Mouse (Mus musculus) small intestine, adult 2 months (tissue): ENCODE measurements around the gene Alk. TPM values are rescaled to one million over a fixed set of nuclear protein-coding genes. Genes with fewer than 3 reads are reported as not detected.

Experiments
- H3K27ac ChIP-seq: fragments of 200-500 bp; 2 replicates; pipeline ENCODE4 v1.5.1; 2012; ENCODE audit warnings: low read depth, low read length, control low read depth, inconsistent platforms; ENCODE audit not compliant: insufficient read depth
- H3K27me3 ChIP-seq: fragments of 200-500 bp; 2 replicates; pipeline ENCODE4 v1.6.1; 2012; ENCODE audit warnings: mild to moderate bottlenecking, moderate library complexity, low read length, inconsistent platforms; ENCODE audit not compliant: control insufficient read depth, insufficient read depth
- H3K36me3 ChIP-seq: fragments of 200-500 bp; 2 replicates; pipeline ENCODE4 v1.6.1; 2012; ENCODE audit warnings: mild to moderate bottlenecking, low read length, control low read depth, inconsistent platforms; ENCODE audit not compliant: control insufficient read depth, insufficient read depth
- H3K4me1 ChIP-seq: fragments of 200-500 bp; 2 replicates; pipeline ENCODE4 v1.6.1; 2012; ENCODE audit warnings: low read length, inconsistent platforms, mixed read lengths; ENCODE audit not compliant: control insufficient read depth, insufficient read depth, insufficient read length
- H3K4me3 ChIP-seq: fragments of 200-500 bp; 2 replicates; pipeline ENCODE4 v1.5.1; 2012; ENCODE audit warnings: low read depth, mild to moderate bottlenecking, control low read depth, inconsistent platforms, low read length, moderate library complexity
- CTCF ChIP-seq: fragments of 200-500 bp; IDR thresholded peaks from 2 replicates; pipeline ENCODE4 v1.5.1; 2012; ENCODE audit warnings: low read depth, mild to moderate bottlenecking, control low read depth, inconsistent platforms, low read length, moderate library complexity, mixed read lengths; ENCODE audit not compliant: insufficient replicate concordance, insufficient read length; ENCODE audit errors: extremely low read depth
- POLR2A ChIP-seq: fragments of 200-500 bp; IDR thresholded peaks from 2 replicates; pipeline ENCODE4 v1.6.1; 2012; ENCODE audit warnings: low read depth, mild to moderate bottlenecking, control low read depth, inconsistent platforms, low read length, moderate library complexity
- WGBS: fragments of 180-500 bp; shearing (Covaris S2); methylation state at CpG from one replicate; pipeline ENCODE4 v1.1.7; 2018; 5-methylcytosine and 5-hydroxymethylcytosine counted together
- polyA plus RNA-seq: library from polyadenylated mRNA; depleted of rRNA; stranded (reverse); fragments of >200 nt; gene quantifications from 2 replicates; pipeline ENCODE4 v1.2.3, GENCODE M21; 2012

The Alk gene
- polyA plus RNA-seq, 1 experiment = 0.09 TPM

DNA sequence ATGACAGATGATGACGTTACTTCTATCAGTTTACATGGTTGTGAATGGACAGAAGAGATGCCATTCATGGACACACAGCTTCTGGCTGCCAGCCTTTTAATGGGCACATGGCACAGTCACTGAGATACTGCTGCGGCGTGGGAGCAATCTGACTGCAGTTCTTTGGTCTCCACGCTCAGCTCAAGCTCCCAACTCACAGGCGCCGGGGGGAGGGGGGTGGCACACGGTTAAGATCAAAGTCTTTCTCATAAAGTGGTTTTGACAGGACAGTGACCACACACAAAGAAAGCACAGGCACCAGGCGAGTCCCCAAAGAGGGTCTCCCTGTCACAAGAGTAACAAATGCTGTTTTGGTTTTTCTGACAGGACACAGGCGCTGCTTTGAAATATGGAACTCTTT is 641.7 kb downstream of the Alk start:
- no peak overlapping the region for H3K27ac ChIP-seq
- no peaks in the 10 kb centered on the region for H3K4me1 ChIP-seq
- H3K27me3 ChIP-seq = no peaks in the 10 kb centered on the region
- H3K4me3 ChIP-seq = no peak overlapping the region
- no peak for TF ChIP-seq POLR2A
- no peak for TF ChIP-seq CTCF
- no peaks in the 10 kb centered on the region for H3K36me3 ChIP-seq
- 69% methylated on average over 9 of the region's 9 CpGs for WGBS

- H3K36me3 ChIP-seq = no peaks in the 10 kb centered on the region
These were observed 649.4 kb downstream of the Alk start for GRCm38 (mm10) chr17:71955011-71955410.

GRCm38 (mm10) chr17:71954217-71954844 is 650.1 kb downstream of the Alk start:
- H3K27me3 ChIP-seq = no peaks in the 10 kb centered on the region

More at GRCm38 (mm10) chr17:71955011-71955410, 649.4 kb downstream of the Alk start:
- Histone ChIP-seq H3K4me3 (no peak overlapping the region), H3K4me1 (no peaks in the 10 kb centered on the region), H3K27me3 (no peaks in the 10 kb centered on the region), H3K27ac (no peak overlapping the region)
- TF ChIP-seq CTCF = no peak
- TF ChIP-seq POLR2A = no peak
- 63% methylated on average over 7 of the region's 7 CpGs for WGBS

DNA sequence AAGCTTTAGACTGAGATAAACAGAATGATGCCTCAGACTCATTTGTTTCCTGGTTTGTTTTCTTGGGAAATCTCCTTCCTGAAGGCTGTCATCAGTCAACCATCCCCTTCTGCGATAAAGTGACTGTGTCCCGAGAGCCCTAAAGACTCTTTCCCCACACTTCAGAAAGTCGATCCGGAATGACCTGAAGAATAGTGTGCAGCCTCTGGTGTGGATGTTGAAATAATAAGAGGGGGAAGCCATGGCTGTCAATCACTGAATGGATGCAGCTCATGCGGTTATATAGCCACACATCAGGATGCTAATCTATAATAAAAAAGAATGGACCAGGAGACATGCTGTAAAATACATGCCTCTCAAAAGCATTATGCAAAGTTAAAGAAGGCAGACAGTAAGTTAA is 653.5 kb downstream of the Alk start:
- no peaks in the 10 kb centered on the region for H3K27me3 ChIP-seq
- no peak for TF ChIP-seq CTCF
- TF ChIP-seq POLR2A = no peak
- no peaks in the 10 kb centered on the region for H3K4me1 ChIP-seq
- no peak overlapping the region for H3K4me3 ChIP-seq
- no peak overlapping the region for H3K27ac ChIP-seq
- H3K36me3 ChIP-seq = no peaks in the 10 kb centered on the region
- WGBS = 83% methylated on average over 5 of the region's 5 CpGs

More at GRCm38 (mm10) chr17:71954217-71954844, 650.1 kb downstream of the Alk start:
- TF ChIP-seq CTCF (no peak), POLR2A (no peak)
- no peak overlapping the region for H3K27ac ChIP-seq
- no peaks in the 10 kb centered on the region for H3K36me3 ChIP-seq
- 84% methylated on average over 15 of the region's 15 CpGs for WGBS
- H3K4me3 ChIP-seq = no peak overlapping the region
- no peaks in the 10 kb centered on the region for H3K4me1 ChIP-seq

DNA sequence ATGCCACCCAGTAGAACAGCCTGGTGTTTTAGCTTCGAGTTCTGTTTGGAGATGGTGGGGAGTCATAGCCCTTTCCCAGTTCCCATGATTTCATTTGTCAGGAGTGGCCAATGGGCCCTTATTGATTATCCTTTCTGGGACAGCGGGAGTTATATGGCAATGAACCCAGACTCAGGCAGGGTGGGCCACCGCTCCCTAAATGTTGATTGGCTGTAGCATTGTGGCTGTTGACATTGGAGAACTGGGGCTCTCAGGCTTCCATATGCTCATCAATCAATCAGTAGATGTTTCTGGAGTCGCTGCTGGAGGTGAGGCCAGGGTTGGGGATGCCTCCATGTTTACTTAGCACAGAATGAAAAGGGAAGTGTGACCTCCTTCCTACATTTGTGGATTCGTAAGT is 655.7 kb downstream of the Alk start:
- no peaks in the 10 kb centered on the region for H3K4me1 ChIP-seq
- H3K36me3 ChIP-seq = no peaks in the 10 kb centered on the region
- WGBS = 58% methylated on average over 5 of the region's 5 CpGs
- no peaks in the 10 kb centered on the region for H3K27me3 ChIP-seq
- no peak for TF ChIP-seq CTCF
- no peak for TF ChIP-seq POLR2A
- H3K4me3 ChIP-seq = no peak overlapping the region
- H3K27ac ChIP-seq = no peak overlapping the region

DNA sequence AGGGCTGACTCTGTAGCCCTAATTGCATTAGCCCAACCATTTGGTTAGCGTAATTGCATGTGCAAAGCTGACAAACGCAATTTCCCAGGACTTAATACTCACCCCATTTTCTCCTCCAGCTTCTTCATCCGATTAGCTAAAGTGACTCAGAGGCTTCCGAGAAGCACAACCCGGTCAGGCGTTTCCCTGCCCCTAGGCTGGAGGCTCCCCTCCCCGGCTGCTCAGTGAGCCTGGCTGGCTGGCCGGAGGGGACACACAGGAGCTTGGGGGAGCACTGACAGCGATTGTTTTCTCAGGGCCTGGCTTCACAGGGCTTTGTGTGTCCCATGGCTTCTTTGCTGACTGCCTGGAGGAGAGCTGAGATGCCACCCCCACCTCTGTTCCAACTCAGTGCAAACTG is 657.0 kb downstream of the Alk start:
- Histone ChIP-seq H3K4me3 (no peak overlapping the region), H3K4me1 (no peaks in the 10 kb centered on the region), H3K27me3 (no peaks in the 10 kb centered on the region), H3K36me3 (no peaks in the 10 kb centered on the region), H3K27ac (no peak overlapping the region)
- WGBS = 44% methylated on average over 9 of the region's 9 CpGs
- no peak for TF ChIP-seq CTCF
- no peak for TF ChIP-seq POLR2A

- TF ChIP-seq CTCF = no peak
- no peak for TF ChIP-seq POLR2A
- H3K27me3 ChIP-seq = no peaks in the 10 kb centered on the region
- WGBS = 79% methylated on average over 5 of the region's 5 CpGs
- no peak overlapping the region for H3K4me3 ChIP-seq
- no peak overlapping the region for H3K27ac ChIP-seq
- no peaks in the 10 kb centered on the region for H3K4me1 ChIP-seq
- no peaks in the 10 kb centered on the region for H3K36me3 ChIP-seq
These were observed 660.4 kb downstream of the Alk start for GRCm38 (mm10) chr17:71944020-71944419.

DNA sequence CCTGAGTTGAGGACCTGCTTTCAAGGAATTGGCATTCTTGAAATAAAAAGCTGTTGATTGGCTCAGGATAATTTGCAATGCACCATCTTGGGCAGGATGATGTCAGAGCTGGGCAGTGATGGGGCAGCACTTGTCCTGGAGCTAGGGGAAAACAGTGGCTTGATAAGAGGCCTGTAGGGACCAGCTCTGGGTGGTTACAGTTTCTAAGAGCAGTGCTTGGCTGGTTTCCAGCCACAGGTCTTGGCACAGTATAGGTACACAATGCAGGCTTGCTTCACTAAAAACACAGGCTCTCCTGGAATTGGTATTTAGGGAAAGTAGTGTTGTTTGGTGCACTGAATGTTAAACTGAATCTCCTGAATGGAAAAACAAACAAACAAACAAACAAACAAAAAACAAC is 662.4 kb downstream of the Alk start:
- Histone ChIP-seq H3K36me3 (no peaks in the 10 kb centered on the region), H3K27me3 (no peaks in the 10 kb centered on the region), H3K4me3 (no peak overlapping the region), H3K4me1 (no peaks in the 10 kb centered on the region), H3K27ac (no peak overlapping the region)
- TF ChIP-seq CTCF (no peak), POLR2A (no peak)
